8 mouse cellular contexts compared by ENCODE assay signal in the genomic region with DNA sequence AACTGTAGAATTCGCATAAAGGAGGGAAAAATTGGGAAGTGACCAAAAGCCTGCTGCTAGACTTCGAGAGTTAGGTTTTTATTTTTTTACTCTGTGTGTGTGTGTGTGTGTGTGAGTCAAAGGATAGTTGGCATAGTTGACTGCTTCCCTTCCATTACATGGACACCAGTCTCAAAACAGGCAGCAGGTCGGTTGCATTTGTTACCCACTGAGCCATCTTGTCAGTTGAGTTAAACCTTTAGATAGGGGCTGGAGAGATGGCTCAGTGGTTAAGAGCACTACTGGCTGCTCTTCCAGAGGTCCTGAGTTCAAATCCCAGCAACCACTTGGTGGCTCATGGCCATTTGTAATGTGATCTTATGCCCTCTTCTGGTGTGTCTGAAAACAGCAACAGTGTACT. TPM values are rescaled to one million over a fixed set of nuclear protein-coding genes. Genes with fewer than 3 reads are reported as not detected.
A peak's percentile ranks its signal among the peaks of the same experiment; 100 is the strongest.
DNase-seq lines count a peak whose midpoint lies in the region; ATAC-seq and TF ChIP-seq lines count a peak whose summit lies in the region.

No protein-coding gene starts in this region.

- H3K27ac ChIP-seq in heart, embryonic 12.5 days (ENCODE audit: poor library complexity, severe bottlenecking): peak overlapping the region; percentile 95; the same call in 1 of the 2 replicates
- H3K27ac ChIP-seq in forebrain, embryonic 14.5 days (ENCODE audit: low read depth, low read length): no peak overlapping the region
- peak overlapping the region; percentile 95 for H3K27ac ChIP-seq in liver, embryonic 15.5 days (replicated peaks)
- no peak overlapping the region for H3K27ac ChIP-seq in cerebellum, adult 2 months (ENCODE audit: insufficient read depth, low read length)

- peaks cover 35% of the 10 kb centered on the region for H3K36me3 ChIP-seq in heart, embryonic 12.5 days
- peaks cover 17% of the 10 kb centered on the region for H3K36me3 ChIP-seq in E14TG2a.4 (ENCODE audit: insufficient read depth, low read length)
- H3K36me3 ChIP-seq in forebrain, embryonic 14.5 days (ENCODE audit: control insufficient read depth, insufficient read depth, low read length): peaks cover 20% of the 10 kb centered on the region
- peaks cover 22% of the 10 kb centered on the region for H3K36me3 ChIP-seq in liver, embryonic 15.5 days (replicated peaks)

- 69% methylated on average over 3 of the region's 3 CpGs for WGBS in heart, embryonic 12.5 days
- 77% methylated on average over 3 of the region's 3 CpGs for WGBS in forebrain, embryonic 14.5 days
- 49% methylated on average over 3 of the region's 3 CpGs for WGBS in liver, embryonic 15.5 days (ENCODE audit: insufficient replicate concordance)
- 20% methylated on average over 3 of the region's 3 CpGs for WGBS in cerebellum, adult 2 months

- H3K27me3 ChIP-seq in heart, embryonic 12.5 days (replicated peaks): no peaks in the 10 kb centered on the region
- no peaks in the 10 kb centered on the region for H3K27me3 ChIP-seq in E14TG2a.4 (ENCODE audit: insufficient read depth, low read length)
- H3K27me3 ChIP-seq in forebrain, embryonic 14.5 days (replicated peaks; ENCODE audit: control insufficient read depth, insufficient read depth, low read length): no peaks in the 10 kb centered on the region
- H3K27me3 ChIP-seq in liver, embryonic 15.5 days: no peaks in the 10 kb centered on the region
- H3K27me3 ChIP-seq in cerebellum, adult 2 months (ENCODE audit: control insufficient read depth, insufficient read depth, low read length): no peaks in the 10 kb centered on the region

- peak overlapping the region; percentile 86 for H3K4me2 ChIP-seq in heart, embryonic 12.5 days
- H3K4me2 ChIP-seq in forebrain, embryonic 14.5 days (ENCODE audit: low read length): peak overlapping the region; percentile 66
- peak overlapping the region; percentile 75 for H3K4me2 ChIP-seq in liver, embryonic 15.5 days

- TF ChIP-seq CTCF in E14TG2a.4 (conservative IDR thresholded peaks at IDR 0.05; ENCODE audit: low read length): 0 out of 2 replicates have a peak, but pooled peaks have one; percentile 5
- TF ChIP-seq CTCF in cerebellum, adult 2 months (IDR thresholded peaks at IDR 0.05; ENCODE audit: borderline replicate concordance, insufficient read depth, low read depth, low read length): no peak

- peak overlapping the region; percentile 91 for H3K9ac ChIP-seq in heart, embryonic 12.5 days
- H3K9ac ChIP-seq in forebrain, embryonic 14.5 days (ENCODE audit: low read length): peak overlapping the region; percentile 80
- H3K9ac ChIP-seq in liver, embryonic 15.5 days: peak overlapping the region; percentile 73; the same call in 1 of the 2 replicates

- H3K9me3 ChIP-seq in heart, embryonic 12.5 days (replicated peaks): no peaks in the 10 kb centered on the region
- H3K9me3 ChIP-seq in E14TG2a.4 (ENCODE audit: low read length): no peaks in the 10 kb centered on the region
- H3K9me3 ChIP-seq in forebrain, embryonic 14.5 days (replicated peaks; ENCODE audit: control insufficient read depth, low read length): no peaks in the 10 kb centered on the region
- H3K9me3 ChIP-seq in liver, embryonic 15.5 days (replicated peaks): no peaks in the 10 kb centered on the region

- peaks cover 7% of the 10 kb centered on the region for H3K4me1 ChIP-seq in heart, embryonic 12.5 days (replicated peaks)
- peaks cover 41% of the 10 kb centered on the region for H3K4me1 ChIP-seq in E14TG2a.4 (replicated peaks; ENCODE audit: low read depth, low read length)
- H3K4me1 ChIP-seq in forebrain, embryonic 14.5 days (ENCODE audit: control insufficient read depth, insufficient read depth, low read length): peaks cover 9% of the 10 kb centered on the region
- peaks cover 35% of the 10 kb centered on the region for H3K4me1 ChIP-seq in liver, embryonic 15.5 days (replicated peaks)
- no peaks in the 10 kb centered on the region for H3K4me1 ChIP-seq in cerebellum, adult 2 months (ENCODE audit: control insufficient read depth, insufficient read depth, low read length)

- no peak for DNase-seq in heart, postnatal 36 days
- DNase-seq in forebrain, embryonic 14.5 days (ENCODE audit: low spot score): no peak
- no peak for DNase-seq in embryo, embryonic 10 days (ENCODE audit: low spot score)
- DNase-seq in layer of hippocampus, adult 18-20 months (ENCODE audit: low spot score in 2 of 2): no peak
- DNase-seq in cerebellum, adult 2 months: no peak

- no peak for ATAC-seq in heart, embryonic 12.5 days (ENCODE audit: insufficient number of reproducible peaks, low FRiP score)
- ATAC-seq in forebrain, embryonic 14.5 days: no peak
- no peak for ATAC-seq in liver, embryonic 15.5 days (ENCODE audit: insufficient read depth)

- no peak for TF ChIP-seq POLR2A in cerebellum, adult 2 months (IDR thresholded peaks at IDR 0.05; ENCODE audit: borderline replicate concordance, insufficient read depth, low read length)

- intact Hi-C loops in heart, postnatal 36 days (cut with DNase I): loop anchor here (5.0 kb wide), 1 partner anchor 36 kb away; no protein-coding TSS in a partner anchor

- H3K4me3 ChIP-seq in heart, embryonic 12.5 days: peak overlapping the region; percentile 83
- H3K4me3 ChIP-seq in E14TG2a.4 (replicated peaks; ENCODE audit: low read length): peak overlapping the region; percentile 89; the same call in 1 of the 2 replicates
- peak overlapping the region; percentile 61 for H3K4me3 ChIP-seq in forebrain, embryonic 14.5 days (ENCODE audit: low read depth, low read length)
- peak overlapping the region; percentile 85 for H3K4me3 ChIP-seq in liver, embryonic 15.5 days (replicated peaks)
- H3K4me3 ChIP-seq in cerebellum, adult 2 months (replicated peaks; ENCODE audit: insufficient read depth, low read depth, low read length): no peak overlapping the region

RNA-seq across cellular contexts. Expression of a gene that starts 1.3 kb away (rescaled TPM):
- 37.6 and 38.1 TPM in 2 replicates for polyA plus RNA-seq in heart, embryonic 12.5 days (2016; fragmentation: Nextera tagmentation; extraction: Ambion mirVana)
- total RNA-seq in heart, postnatal 36 days (2021): 10 to 100 TPM; 10.7 to 13.6 TPM
- polyA plus RNA-seq in forebrain, embryonic 14.5 days (2014; fragmentation: Nextera tagmentation; extraction: Ambion mirVana): 137 and 147 TPM in 2 replicates
- polyA plus RNA-seq in liver, embryonic 15.5 days (2015; fragmentation: Nextera tagmentation; extraction: Ambion mirVana): 14.6 and 16.8 TPM in 2 replicates
- 10 to 100 TPM; 13.9 to 15.7 TPM for total RNA-seq in layer of hippocampus, adult 18-20 months (2021)
- 19.0 and 19.2 TPM in 2 replicates for polyA plus RNA-seq in cerebellum, adult 2 months (2012; rRNA removed)

RNA-seq across cellular contexts. Expression of a gene that starts 33.2 kb away (rescaled TPM):
- 15.7 and 15.9 TPM in 2 replicates for polyA plus RNA-seq in heart, embryonic 12.5 days (2016; fragmentation: Nextera tagmentation; extraction: Ambion mirVana)
- total RNA-seq in heart, postnatal 36 days (2021): 10 to 100 TPM; 14.1 to 15.1 TPM
- polyA plus RNA-seq in forebrain, embryonic 14.5 days (2014; fragmentation: Nextera tagmentation; extraction: Ambion mirVana): 32.6 and 36.6 TPM in 2 replicates
- polyA plus RNA-seq in liver, embryonic 15.5 days (2015; fragmentation: Nextera tagmentation; extraction: Ambion mirVana): 3.7 and 3.8 TPM in 2 replicates
- 10 to 100 TPM; 39.6 to 42.2 TPM for total RNA-seq in layer of hippocampus, adult 18-20 months (2021)
- 16.8 and 17.4 TPM in 2 replicates for polyA plus RNA-seq in cerebellum, adult 2 months (2012; rRNA removed)

RNA-seq across cellular contexts. Expression of a gene that starts 37.5 kb away (rescaled TPM):
- polyA plus RNA-seq in heart, embryonic 12.5 days (2016; fragmentation: Nextera tagmentation; extraction: Ambion mirVana): 9.9 and 10.0 TPM in 2 replicates
- total RNA-seq in heart, postnatal 36 days (2021): 1 to 10 TPM; 7.3 to 8.3 TPM
- 21.8 and 24.3 TPM in 2 replicates for polyA plus RNA-seq in forebrain, embryonic 14.5 days (2014; fragmentation: Nextera tagmentation; extraction: Ambion mirVana)
- 4.2 and 5.1 TPM in 2 replicates for polyA plus RNA-seq in liver, embryonic 15.5 days (2015; fragmentation: Nextera tagmentation; extraction: Ambion mirVana)
- 10 to 100 TPM; 10.6 to 13.2 TPM for total RNA-seq in layer of hippocampus, adult 18-20 months (2021)
- 3.8 and 4.2 TPM in 2 replicates for polyA plus RNA-seq in cerebellum, adult 2 months (2012; rRNA removed)

RNA-seq across cellular contexts. Expression of a gene that starts 42.8 kb away (rescaled TPM):
- 249 and 253 TPM in 2 replicates for polyA plus RNA-seq in heart, embryonic 12.5 days (2016; fragmentation: Nextera tagmentation; extraction: Ambion mirVana)
- 100 to 1,000 TPM; 123 to 126 TPM for total RNA-seq in heart, postnatal 36 days (2021)
- polyA plus RNA-seq in forebrain, embryonic 14.5 days (2014; fragmentation: Nextera tagmentation; extraction: Ambion mirVana): 249 and 270 TPM in 2 replicates
- polyA plus RNA-seq in liver, embryonic 15.5 days (2015; fragmentation: Nextera tagmentation; extraction: Ambion mirVana): 159 and 170 TPM in 2 replicates
- total RNA-seq in layer of hippocampus, adult 18-20 months (2021): 100 to 1,000 TPM; 139 to 142 TPM
- 147 and 158 TPM in 2 replicates for polyA plus RNA-seq in cerebellum, adult 2 months (2012; rRNA removed)

RNA-seq across cellular contexts. Expression of a gene that starts 53.8 kb away (rescaled TPM):
- polyA plus RNA-seq in heart, embryonic 12.5 days (2016; fragmentation: Nextera tagmentation; extraction: Ambion mirVana): 12.1 and 12.6 TPM in 2 replicates
- total RNA-seq in heart, postnatal 36 days (2021): 10 to 100 TPM in 1 of 2 experiments, 1 to 10 TPM in 1; 9.6 to 11.8 TPM
- 16.4 and 17.0 TPM in 2 replicates for polyA plus RNA-seq in forebrain, embryonic 14.5 days (2014; fragmentation: Nextera tagmentation; extraction: Ambion mirVana)
- polyA plus RNA-seq in liver, embryonic 15.5 days (2015; fragmentation: Nextera tagmentation; extraction: Ambion mirVana): 5.3 and 6.0 TPM in 2 replicates
- 10 to 100 TPM; 19.5 to 25.4 TPM for total RNA-seq in layer of hippocampus, adult 18-20 months (2021)
- polyA plus RNA-seq in cerebellum, adult 2 months (2012; rRNA removed): 25.8 and 28.3 TPM in 2 replicates

Comparison
In these comparisons a context has a peak if more than half of its experiments do, and no peak if none do; other contexts are left out.
1. H3K27ac ChIP-seq: peak in heart, embryonic 12.5 days (single experiment) and liver, embryonic 15.5 days (single experiment); none in forebrain, embryonic 14.5 days (single experiment) and cerebellum, adult 2 months (single experiment).
2. Peak in every context shown above with its lines, with median percentiles within 50 percentile points of each other: H3K4me2 ChIP-seq and H3K9ac ChIP-seq.